ENCODE assay signal across 12 mouse cellular contexts in the genomic region with DNA sequence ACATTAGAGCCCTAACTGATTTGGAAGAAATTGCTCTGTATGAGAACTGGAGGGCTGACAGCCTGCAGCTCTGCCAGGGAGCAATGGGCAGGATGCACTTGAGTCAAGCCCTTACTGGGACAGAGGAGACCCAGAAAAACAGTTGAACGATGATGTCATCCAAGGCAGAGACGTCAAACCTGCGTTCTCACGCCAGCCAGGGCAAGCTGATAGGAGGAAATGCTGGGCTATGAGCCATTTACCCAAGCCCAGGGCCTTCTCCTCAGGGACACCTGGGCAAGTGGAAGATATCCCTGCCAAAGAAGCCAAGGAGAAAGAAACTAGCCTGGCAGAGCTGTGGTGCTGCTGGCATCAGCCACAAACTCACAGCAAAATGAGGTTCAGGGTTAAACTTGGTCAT.
DNase-seq lines count a peak whose midpoint lies in the region; ATAC-seq lines count a peak whose summit lies in the region.
"Had no signal": no experiment of that assay in that cellular context is flagged by ENCODE, and none has a peak within 500 bp of the region (broad histone marks: within the 10 kb centered on the region; RNA-seq: fewer than 3 reads in every experiment).

No protein-coding gene starts in this region.

- peaks cover 98% of the 10 kb centered on the region for H3K36me3 ChIP-seq in embryonic facial prominence, embryonic 10.5 days (replicated peaks)

- no peak overlapping the region for H3K4me3 ChIP-seq in embryonic facial prominence, embryonic 10.5 days
- H3K4me3 ChIP-seq: forebrain, embryonic 10.5 days; hindbrain, embryonic 12.5 days; liver, embryonic 12.5 days had no signal

- no peaks in the 10 kb centered on the region for H3K4me1 ChIP-seq in embryonic facial prominence, embryonic 10.5 days
- H3K4me1 ChIP-seq: forebrain, embryonic 10.5 days; hindbrain, embryonic 12.5 days; liver, embryonic 12.5 days had no signal

- H3K27ac ChIP-seq in embryonic facial prominence, embryonic 10.5 days (replicated peaks): no peak overlapping the region
- H3K27ac ChIP-seq: forebrain, embryonic 10.5 days; hindbrain, embryonic 12.5 days; liver, embryonic 12.5 days had no signal

- peak; percentile 5 for DNase-seq in gastrocnemius, adult 18-20 months (ENCODE audit: low spot score)
- no peak for DNase-seq in gastrocnemius, adult 8-10 months (ENCODE audit: low spot score in 2 of 2)
- peak; percentile 32 for DNase-seq in MN1 (ENCODE audit: low spot score)
- DNase-seq in brain, adult 2 months (ENCODE audit: low read depth, low spot score): peak; percentile 62
- peak; percentile 53 for DNase-seq in heart, adult 8-10 months (ENCODE audit: low spot score)
- no peak for DNase-seq in kidney, adult 9 months
- no peak for DNase-seq in embryonic facial prominence, embryonic 10.5 days (ENCODE audit: low spot score)

- no peaks in the 10 kb centered on the region for H3K9me3 ChIP-seq in embryonic facial prominence, embryonic 10.5 days
- H3K9me3 ChIP-seq: forebrain, embryonic 10.5 days; hindbrain, embryonic 12.5 days; liver, embryonic 12.5 days had no signal

- WGBS in embryonic facial prominence, embryonic 10.5 days: 78% methylated on average over 4 of the region's 4 CpGs

- ATAC-seq in granulocyte monocyte progenitor cell, adult 5-6 weeks (replicated peaks; ENCODE audit: poor library complexity, severe bottlenecking): no peak
- ATAC-seq: liver, embryonic 12.5 days; lung, postnatal 0 days had no signal

- no peaks in the 10 kb centered on the region for H3K27me3 ChIP-seq in embryonic facial prominence, embryonic 10.5 days (replicated peaks; ENCODE audit: low read depth, poor library complexity, severe bottlenecking)
- H3K27me3 ChIP-seq: hindbrain, embryonic 12.5 days; liver, embryonic 12.5 days had no signal

Comparison
In these comparisons a context has a peak if more than half of its experiments do, and no peak if none do; other contexts are left out.
1. DNase-seq: peak in gastrocnemius, adult 18-20 months (single experiment), MN1 (single experiment), brain, adult 2 months (single experiment) and heart, adult 8-10 months (single experiment); none in gastrocnemius, adult 8-10 months (0 of 2), kidney, adult 9 months (single experiment) and embryonic facial prominence, embryonic 10.5 days (single experiment).